Mouse (Mus musculus) embryonic facial prominence, embryonic 15.5 days (tissue): Measurements from ENCODE around the gene Tmem246. TPM values are rescaled to one million over a fixed set of nuclear protein-coding genes. Genes with fewer than 3 reads are reported as not detected.

Source experiments
- ATAC-seq: fragments of 200-750 bp; cut with Nextera tagmentation; 2 replicates; pipeline ENCODE4 v1.8.0; 2017; ENCODE audit warnings: low read depth, moderate TSS enrichment; ENCODE audit not compliant: insufficient number of reproducible peaks, low FRiP score, low TSS enrichment
- H3K27ac ChIP-seq: fragments of 300-500 bp; sonication (generic); replicated peaks from 2 replicates; pipeline ENCODE4 v1.5.1; 2015; ENCODE audit warnings: mild to moderate bottlenecking, inconsistent platforms
- H3K27me3 ChIP-seq: fragments of 300-500 bp; sonication (generic); 2 replicates; pipeline ENCODE4 v1.6.1; 2015; ENCODE audit warnings: inconsistent platforms
- H3K36me3 ChIP-seq: fragments of 300-500 bp; sonication (generic); 2 replicates; pipeline ENCODE4 v1.6.1; 2015; ENCODE audit warnings: mild to moderate bottlenecking, inconsistent platforms
- H3K4me1 ChIP-seq: fragments of 300-500 bp; sonication (generic); 2 replicates; pipeline ENCODE4 v1.6.1; 2015; ENCODE audit warnings: inconsistent platforms
- H3K4me2 ChIP-seq: fragments of 300-500 bp; sonication (generic); replicated peaks from 2 replicates; pipeline ENCODE4 v1.6.1; 2015; ENCODE audit warnings: mild to moderate bottlenecking, inconsistent platforms
- H3K4me3 ChIP-seq: fragments of 300-500 bp; sonication (generic); replicated peaks from 2 replicates; pipeline ENCODE4 v1.5.1; 2015; ENCODE audit warnings: mild to moderate bottlenecking, inconsistent platforms
- H3K9ac ChIP-seq: fragments of 300-500 bp; sonication (generic); 2 replicates; pipeline ENCODE4 v1.6.1; 2015; ENCODE audit warnings: inconsistent platforms
- H3K9me3 ChIP-seq: fragments of 300-500 bp; sonication (generic); replicated peaks from 2 replicates; pipeline ENCODE4 v1.6.1; 2016; ENCODE audit warnings: inconsistent platforms
- WGBS: fragments of 180-500 bp; shearing (Covaris S2); methylation state at CpG from one replicate; pipeline ENCODE4 v1.1.7; 2015; 5-methylcytosine and 5-hydroxymethylcytosine counted together
- polyA plus RNA-seq: library from polyadenylated mRNA; unstranded; fragments of >200 nt; fragmentation: Nextera tagmentation; extraction: Ambion mirVana; gene quantifications from 2 replicates; pipeline ENCODE4 v1.2.1, GENCODE M21; 2015

The Tmem246 gene
- polyA plus RNA-seq, 1 experiment from 2014 or later, result 35.7 TPM

DNA sequence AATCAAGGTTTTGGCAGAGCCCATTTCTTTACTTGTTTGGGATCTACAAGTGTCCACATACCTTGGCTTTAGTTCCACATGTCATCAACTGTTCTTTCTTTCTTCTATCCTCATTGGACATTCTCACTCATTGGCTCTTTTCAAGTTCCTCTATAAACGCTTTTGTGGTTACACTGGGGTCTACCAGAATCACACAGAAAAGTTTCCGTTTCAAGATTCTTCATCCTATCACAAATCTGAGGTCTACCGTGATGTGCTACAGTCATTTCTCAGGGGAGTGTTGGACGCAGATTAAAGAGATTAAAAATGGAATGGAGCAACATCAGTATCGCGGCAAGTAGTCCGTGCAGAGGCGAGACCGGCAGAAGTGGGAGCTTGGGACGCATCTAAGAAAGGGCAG, 19.2 kb upstream of the Tmem246 start:
- WGBS, result 87% methylated on average over 10 of the region's 10 CpGs
- ATAC-seq, result no peak

DNA sequence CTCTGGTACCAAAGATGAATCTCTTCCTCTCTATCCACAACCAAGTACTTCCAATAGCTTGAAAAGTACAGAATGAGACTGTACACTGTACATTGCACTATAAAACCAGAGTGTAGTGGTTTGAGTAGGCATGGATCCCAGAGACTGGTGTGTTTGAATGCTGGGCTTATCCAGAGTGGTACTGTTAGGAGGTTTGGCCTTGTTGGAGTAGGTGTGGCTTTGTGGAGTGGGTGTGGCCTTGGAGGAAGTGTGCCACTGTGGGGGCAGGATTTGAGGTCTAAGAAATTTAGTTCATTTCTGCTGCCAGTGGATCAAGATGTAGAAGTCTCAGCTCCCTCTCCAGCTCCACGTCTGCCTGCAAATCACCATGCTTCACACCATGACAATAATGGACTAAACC, 7.8 kb upstream of the Tmem246 start:
- Histone ChIP-seq H3K4me3 (no peak overlapping the region), H3K27me3 (no peaks in the 10 kb centered on the region), H3K36me3 (no peaks in the 10 kb centered on the region), H3K9ac (no peak overlapping the region), H3K4me2 (no peak overlapping the region), H3K4me1 (peaks cover 2% of the 10 kb centered on the region; the same call in 1 of the 2 replicates), H3K9me3 (no peaks in the 10 kb centered on the region), H3K27ac (no peak overlapping the region)
- no peak for ATAC-seq
- 75% methylated on average over 1 of the region's 1 CpGs for WGBS

More for the DNA sequence above, 19.2 kb upstream of the Tmem246 start:
- no peak overlapping the region for H3K27ac ChIP-seq
- H3K9me3 ChIP-seq, result no peaks in the 10 kb centered on the region
- no peaks in the 10 kb centered on the region for H3K36me3 ChIP-seq
- H3K27me3 ChIP-seq, result no peaks in the 10 kb centered on the region
- no peak overlapping the region for H3K9ac ChIP-seq
- H3K4me1 ChIP-seq, result no peaks in the 10 kb centered on the region
- H3K4me2 ChIP-seq, result no peak overlapping the region
- H3K4me3 ChIP-seq, result no peak overlapping the region

DNA sequence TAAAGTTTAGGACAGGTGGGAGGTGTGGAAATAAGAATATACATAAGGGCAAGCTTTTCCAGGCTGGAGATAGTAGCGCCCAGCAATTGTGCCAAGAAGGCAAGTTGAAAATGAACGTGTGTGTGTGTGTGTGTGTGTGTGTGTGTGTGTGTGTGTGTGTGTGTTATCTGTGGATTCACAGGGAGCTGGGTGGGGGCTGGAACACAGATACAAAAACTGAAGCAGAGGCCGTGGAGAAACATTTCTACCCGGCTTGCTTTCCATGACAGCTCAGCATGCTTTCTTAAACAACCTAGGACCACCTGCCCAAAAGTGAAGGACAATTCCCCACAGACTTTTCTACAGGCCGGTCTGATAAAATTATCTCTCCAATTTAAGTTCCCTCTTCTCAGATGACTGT, 6.9 kb upstream of the Tmem246 start:
- Histone ChIP-seq H3K4me2 (no peak overlapping the region), H3K27me3 (no peaks in the 10 kb centered on the region), H3K9ac (no peak overlapping the region), H3K27ac (no peak overlapping the region), H3K36me3 (no peaks in the 10 kb centered on the region), H3K4me1 (peaks cover 6% of the 10 kb centered on the region; the same call in 1 of the 2 replicates), H3K4me3 (no peak overlapping the region), H3K9me3 (no peaks in the 10 kb centered on the region)
- WGBS, result 78% methylated on average over 5 of the region's 5 CpGs
- ATAC-seq, result no peak

DNA sequence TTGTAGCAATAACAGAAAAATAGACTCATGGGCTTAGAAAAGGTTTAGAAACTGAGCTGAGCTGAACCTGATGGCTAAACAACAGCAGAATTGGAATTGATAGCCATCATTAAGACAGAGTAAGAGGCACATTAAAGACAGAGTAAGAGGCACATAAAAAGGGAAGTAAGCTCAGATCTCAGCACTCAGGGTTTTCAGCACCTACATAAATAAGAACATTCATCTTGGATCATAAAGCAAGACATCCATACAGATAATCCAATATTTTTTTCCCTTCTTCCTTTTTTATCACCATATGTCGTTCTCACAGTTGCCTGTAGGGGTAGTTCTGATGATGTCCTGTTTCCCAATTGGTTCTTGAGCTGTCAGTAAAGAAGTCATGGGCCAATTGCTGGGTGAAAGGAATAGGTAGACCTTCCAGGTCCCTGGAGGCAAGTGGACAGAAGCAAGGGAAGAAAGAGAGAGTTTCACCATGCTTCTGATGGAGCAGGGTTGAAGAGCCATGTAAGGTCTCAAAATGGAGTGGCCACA, 6.4 kb upstream of the Tmem246 start:
- 50% methylated on average over 1 of the region's 1 CpGs for WGBS
- no peak overlapping the region for H3K4me3 ChIP-seq
- H3K9me3 ChIP-seq, result no peaks in the 10 kb centered on the region
- H3K9ac ChIP-seq, result no peak overlapping the region
- no peak for ATAC-seq
- H3K27me3 ChIP-seq, result no peaks in the 10 kb centered on the region
- H3K27ac ChIP-seq, result no peak overlapping the region
- peaks cover 6% of the 10 kb centered on the region; the same call in 1 of the 2 replicates for H3K4me1 ChIP-seq
- no peaks in the 10 kb centered on the region for H3K36me3 ChIP-seq
- no peak overlapping the region for H3K4me2 ChIP-seq

DNA sequence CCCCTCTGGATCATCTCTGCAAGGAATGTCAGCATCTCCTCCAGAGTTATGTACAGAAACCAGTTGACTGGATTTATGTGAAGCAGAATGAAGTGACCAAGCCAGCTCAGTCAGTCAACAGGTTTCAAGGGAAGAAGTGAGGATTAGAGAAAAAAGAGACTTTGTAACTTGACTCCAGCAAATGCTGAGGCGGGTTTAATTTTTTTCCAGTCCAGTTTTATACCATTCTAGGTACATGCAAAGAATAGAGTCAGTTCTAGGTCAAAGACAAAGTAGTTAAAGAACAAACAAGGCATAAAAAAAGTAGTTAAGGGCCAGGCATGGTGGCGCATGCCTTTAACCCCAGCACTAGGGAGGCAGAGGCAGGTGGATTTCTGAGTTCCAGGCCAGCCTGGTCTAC, 5.5 kb upstream of the Tmem246 start:
- H3K27me3 ChIP-seq, result no peaks in the 10 kb centered on the region
- H3K4me1 ChIP-seq, result peaks cover 11% of the 10 kb centered on the region; the same call in 1 of the 2 replicates
- 69% methylated on average over 2 of the region's 2 CpGs for WGBS
- no peak overlapping the region for H3K4me2 ChIP-seq
- no peak overlapping the region for H3K9ac ChIP-seq
- no peak overlapping the region for H3K4me3 ChIP-seq
- no peak overlapping the region for H3K27ac ChIP-seq
- no peaks in the 10 kb centered on the region for H3K36me3 ChIP-seq
- ATAC-seq, result no peak
- H3K9me3 ChIP-seq, result no peaks in the 10 kb centered on the region

DNA sequence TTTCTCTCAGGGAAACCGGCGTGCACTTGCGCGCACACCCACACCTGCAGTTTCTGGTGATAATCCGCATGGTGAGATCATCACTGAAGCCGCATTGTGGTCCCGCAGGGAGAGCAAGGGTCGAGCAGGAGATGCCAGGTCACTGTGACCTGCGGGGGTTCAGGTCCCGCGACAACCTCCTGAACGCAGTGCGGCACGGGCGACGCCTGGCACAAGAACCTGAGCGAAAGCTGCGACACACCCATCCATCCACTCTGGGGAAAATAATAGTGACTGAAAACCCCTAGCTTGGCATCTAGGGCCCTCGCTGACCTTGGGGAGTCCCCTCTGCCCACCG, 862 bp downstream of the Tmem246 start:
- 0 out of 2 replicates have a peak overlapping the region, but pooled peaks have one; percentile 90 for H3K27ac ChIP-seq
- 1% methylated on average over 20 of the region's 20 CpGs for WGBS
- H3K27me3 ChIP-seq, result no peaks in the 10 kb centered on the region
- peaks cover 20% of the 10 kb centered on the region; the same call in 1 of the 2 replicates for H3K4me1 ChIP-seq
- H3K4me2 ChIP-seq, result peak overlapping the region; percentile 87
- H3K9me3 ChIP-seq, result no peaks in the 10 kb centered on the region
- no peaks in the 10 kb centered on the region for H3K36me3 ChIP-seq
- peak overlapping the region; percentile 92 for H3K9ac ChIP-seq
- H3K4me3 ChIP-seq, result peak overlapping the region; percentile 81
- ATAC-seq, result no peak; the same call in 1 of the 2 replicates

DNA sequence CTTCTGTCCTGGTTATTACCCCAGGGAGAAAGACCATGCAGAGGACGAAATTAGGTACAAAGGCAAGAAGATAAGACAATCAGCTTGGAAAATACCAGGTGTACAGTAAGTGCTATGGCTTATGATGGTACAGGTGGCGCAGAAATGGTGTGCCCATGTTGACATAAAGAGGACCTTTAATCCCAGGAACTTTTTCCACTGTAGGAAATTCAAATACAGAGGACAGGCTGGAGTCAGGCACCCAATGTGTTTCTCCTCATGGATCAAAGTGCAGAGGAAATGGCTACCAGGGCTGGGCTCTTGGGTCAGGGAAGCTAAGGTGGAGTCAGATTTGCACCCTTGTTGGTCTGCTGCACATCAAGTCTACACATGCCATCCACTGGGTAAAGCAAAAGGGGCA, 7.5 kb downstream of the Tmem246 start:
- ATAC-seq, result no peak
- Histone ChIP-seq H3K9me3 (no peaks in the 10 kb centered on the region), H3K27me3 (no peaks in the 10 kb centered on the region), H3K36me3 (no peaks in the 10 kb centered on the region; the same call in 1 of the 2 replicates), H3K9ac (no peak overlapping the region), H3K4me2 (no peak overlapping the region), H3K4me1 (peaks cover 13% of the 10 kb centered on the region), H3K4me3 (no peak overlapping the region), H3K27ac (no peak overlapping the region)
- 84% methylated on average over 2 of the region's 2 CpGs for WGBS

DNA sequence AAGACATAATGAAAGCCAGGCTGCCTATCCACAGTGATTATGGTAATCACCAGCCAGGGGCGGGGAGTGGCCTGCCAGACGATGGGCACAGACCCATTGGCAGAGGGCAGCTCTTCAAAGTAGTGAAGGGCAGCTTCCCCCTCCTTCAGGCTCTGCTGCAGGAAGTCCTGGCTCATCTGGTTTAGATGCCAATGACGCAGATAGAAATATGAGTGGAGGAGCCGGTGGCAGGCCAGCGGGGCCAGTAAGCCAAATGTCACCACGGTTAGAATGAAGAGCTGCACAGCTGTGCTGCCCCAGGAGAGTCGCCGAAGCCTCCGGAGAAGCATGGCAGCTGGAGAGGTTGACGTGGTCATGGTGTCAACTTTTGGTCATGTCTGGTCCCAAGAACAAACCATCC, 10.9 kb downstream of the Tmem246 start:
- Histone ChIP-seq H3K4me2 (no peak overlapping the region), H3K9ac (no peak overlapping the region), H3K4me1 (peaks cover 27% of the 10 kb centered on the region), H3K9me3 (no peaks in the 10 kb centered on the region), H3K27ac (no peak overlapping the region), H3K27me3 (no peaks in the 10 kb centered on the region), H3K36me3 (no peaks in the 10 kb centered on the region; the same call in 1 of the 2 replicates), H3K4me3 (no peak overlapping the region)
- ATAC-seq, result no peak
- WGBS, result 69% methylated on average over 10 of the region's 10 CpGs

DNA sequence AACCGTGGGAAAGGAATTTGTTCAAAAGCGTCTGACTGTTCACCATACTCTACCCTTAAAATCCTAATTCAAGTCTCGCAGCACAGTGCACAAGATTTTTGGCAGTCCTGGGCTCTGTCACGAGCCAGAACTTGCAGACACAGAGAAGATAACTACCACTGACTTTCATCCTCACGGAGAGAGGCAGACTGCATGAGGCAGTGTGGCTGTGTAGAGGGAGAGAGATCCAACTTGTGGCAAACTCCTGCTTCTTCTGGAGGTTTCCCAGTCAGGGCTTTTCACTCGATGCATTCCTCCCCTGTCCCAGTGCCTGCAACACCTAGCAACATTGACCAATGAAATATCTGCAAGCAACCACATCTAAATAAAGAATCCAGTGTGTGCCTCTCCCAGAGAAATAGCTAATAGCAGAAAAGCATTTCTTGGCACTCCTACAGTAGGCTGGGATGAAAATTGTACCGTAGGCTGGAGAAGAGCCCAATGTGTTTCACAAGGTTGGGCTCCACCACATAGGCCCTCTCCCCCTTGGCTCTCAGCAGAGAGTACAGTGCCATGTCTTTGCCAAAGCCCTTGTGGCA, 12.1 kb downstream of the Tmem246 start:
- no peaks in the 10 kb centered on the region; the same call in 1 of the 2 replicates for H3K36me3 ChIP-seq
- 42% methylated on average over 7 of the region's 7 CpGs for WGBS
- H3K27ac ChIP-seq, result peak overlapping the region; percentile 80
- no peaks in the 10 kb centered on the region for H3K9me3 ChIP-seq
- no peak overlapping the region for H3K4me3 ChIP-seq
- no peak overlapping the region for H3K4me2 ChIP-seq
- H3K27me3 ChIP-seq, result no peaks in the 10 kb centered on the region
- H3K9ac ChIP-seq, result no peak overlapping the region
- peaks cover 27% of the 10 kb centered on the region for H3K4me1 ChIP-seq
- peak; percentile 78 for ATAC-seq

DNA sequence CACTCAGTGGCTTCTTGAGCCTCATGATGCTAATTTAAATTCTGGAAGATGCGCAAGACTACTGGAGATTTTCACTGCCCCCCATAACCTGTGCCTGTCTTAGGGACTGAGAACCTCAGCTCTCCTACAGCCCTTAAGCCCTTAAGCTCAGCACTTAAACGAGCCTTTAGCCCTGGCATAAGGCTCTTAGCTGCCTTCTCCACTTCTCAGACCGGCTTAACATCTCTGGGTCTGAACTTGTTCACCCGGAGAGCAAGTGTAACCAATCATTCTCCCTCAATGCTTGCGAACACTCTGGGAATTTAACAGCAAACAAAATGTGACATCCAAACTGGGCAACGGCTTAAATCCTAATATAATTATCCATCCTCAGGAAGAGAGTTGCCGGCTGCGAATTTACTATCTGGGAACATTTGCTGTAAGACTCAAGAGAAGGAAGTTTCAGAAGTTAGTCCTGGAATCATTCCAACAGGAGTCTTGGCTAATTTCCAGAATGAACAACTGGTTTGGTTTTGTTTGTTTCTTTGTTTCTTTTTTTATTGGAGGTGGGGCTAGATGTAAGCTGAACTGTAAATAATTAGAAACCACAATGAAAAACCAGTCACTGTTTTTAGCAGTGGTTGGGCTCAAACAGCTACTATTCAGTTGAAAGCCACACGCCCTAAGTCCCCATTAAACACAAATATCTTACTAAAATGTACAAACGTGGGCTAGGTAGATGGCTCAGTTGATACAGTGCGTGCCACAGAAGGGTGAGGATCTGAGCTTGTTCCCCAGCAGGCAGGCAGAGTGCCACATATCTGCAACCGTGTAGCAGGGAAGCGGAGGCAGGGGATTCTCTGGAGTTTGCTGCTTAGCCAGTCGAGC, 13.5 kb downstream of the Tmem246 start:
- ATAC-seq, result no peak
- Histone ChIP-seq H3K9me3 (no peaks in the 10 kb centered on the region), H3K9ac (no peak overlapping the region), H3K27me3 (no peaks in the 10 kb centered on the region), H3K4me1 (peaks cover 27% of the 10 kb centered on the region), H3K27ac (peak overlapping the region; percentile 80), H3K4me3 (no peak overlapping the region), H3K36me3 (no peaks in the 10 kb centered on the region; the same call in 1 of the 2 replicates), H3K4me2 (peak overlapping the region; percentile 15)
- WGBS, result 19% methylated on average over 14 of the region's 14 CpGs

DNA sequence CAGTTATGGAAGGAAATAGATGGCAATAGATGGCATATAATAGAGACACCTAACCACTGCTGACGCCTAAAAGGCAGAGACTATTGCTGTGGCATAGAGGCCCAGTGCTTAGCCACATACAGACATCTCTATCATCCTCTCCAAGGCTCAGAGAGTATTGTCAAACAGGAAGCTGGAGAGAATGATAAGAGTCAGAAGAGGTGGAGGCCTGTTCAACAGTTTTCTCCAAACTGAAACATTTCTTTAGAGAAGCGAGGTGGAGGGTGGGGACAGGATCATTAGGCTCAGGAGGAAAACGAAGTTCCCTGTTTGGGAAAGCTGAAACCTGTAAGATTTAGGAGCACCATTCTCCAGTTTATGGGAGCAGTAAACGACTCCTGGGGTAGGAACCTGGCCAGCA, 16.4 kb downstream of the Tmem246 start:
- 72% methylated on average over 4 of the region's 4 CpGs for WGBS
- no peaks in the 10 kb centered on the region for H3K9me3 ChIP-seq
- no peak overlapping the region for H3K27ac ChIP-seq
- H3K9ac ChIP-seq, result no peak overlapping the region
- ATAC-seq, result no peak
- no peak overlapping the region for H3K4me2 ChIP-seq
- no peaks in the 10 kb centered on the region for H3K27me3 ChIP-seq
- peaks cover 25% of the 10 kb centered on the region for H3K4me1 ChIP-seq
- no peak overlapping the region for H3K4me3 ChIP-seq
- H3K36me3 ChIP-seq, result no peaks in the 10 kb centered on the region; the same call in 1 of the 2 replicates
